Mouse (Mus musculus) gastrocnemius, postnatal 14 days (tissue): ENCODE measurements around the gene Hap1. TPM values are rescaled to one million over a fixed set of nuclear protein-coding genes. Genes with fewer than 3 reads are reported as not detected.
"Not testable (repeated sequence)": the region's sequence is repeated elsewhere in the genome, so short reads cannot be mapped to it uniquely, and the experiment has no call there.

ENCODE experiments used
- DNase-seq: peaks from one replicate; pipeline ENCODE4 v3.0.0; 2021; ENCODE audit warnings: mixed read lengths
- intact Hi-C: fragments of 180-260 bp; cut with DNase I; formaldehyde crosslinking; loops from one replicate; pipeline ENCODE4 v1.15.1; 2025; ENCODE audit warnings: low total_unique reads
- total RNA-seq, 2 experiments: library from RNA; stranded (reverse); gene quantifications; 2 replicates each; pipeline ENCODE4 v1.2.3; 2021

Hap1 gene
- total RNA-seq, 2 experiments from 2014 or later, result 0.66 to 0.82 TPM

DNA sequence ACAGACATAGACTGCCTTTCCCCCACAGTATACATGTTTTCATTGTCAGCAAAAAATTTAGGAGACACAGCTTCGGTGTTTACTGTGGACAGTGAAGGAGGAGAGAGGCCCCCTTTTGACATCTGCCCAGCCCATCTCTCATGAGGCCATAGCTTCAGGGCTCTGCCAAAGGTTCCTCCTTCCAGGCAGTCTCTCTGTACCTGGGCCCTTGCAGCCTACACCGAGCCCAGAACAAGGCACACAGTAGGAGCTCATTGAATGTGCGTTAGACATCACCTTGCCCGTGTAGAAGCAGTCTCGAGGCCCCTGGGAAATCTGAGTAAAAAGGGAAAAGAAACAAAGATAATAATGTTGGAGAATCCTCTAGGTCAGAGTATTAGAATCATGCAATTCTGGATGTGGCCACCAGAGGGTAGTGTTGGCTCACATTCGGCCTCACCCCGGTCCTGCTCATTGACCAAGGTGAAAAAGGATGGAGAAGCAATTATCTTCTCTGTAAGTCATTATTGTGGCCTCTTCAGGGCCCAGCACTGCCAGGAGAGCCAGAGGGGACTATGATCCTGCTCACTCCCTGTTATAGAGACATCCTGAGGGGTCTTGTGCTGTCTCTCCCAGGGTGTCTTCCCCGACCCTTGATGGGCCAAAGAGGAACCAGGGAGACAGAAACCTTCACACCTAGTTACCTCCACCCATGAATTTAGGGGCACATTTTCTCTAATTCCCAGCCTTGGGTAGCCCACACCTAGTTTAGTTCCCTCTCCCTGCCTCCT, 6.5 kb upstream of the Hap1 start:
- intact Hi-C loops, result loop anchor here (2.0 kb wide), 1 partner anchor 46 kb away; no protein-coding TSS in a partner anchor
- DNase-seq, result peak; percentile 73

GRCm38 (mm10) chr11:100361059-100361458, 5.1 kb upstream of the Hap1 start:
- DNase-seq, intact Hi-C loops: not testable (repeated sequence)

DNA sequence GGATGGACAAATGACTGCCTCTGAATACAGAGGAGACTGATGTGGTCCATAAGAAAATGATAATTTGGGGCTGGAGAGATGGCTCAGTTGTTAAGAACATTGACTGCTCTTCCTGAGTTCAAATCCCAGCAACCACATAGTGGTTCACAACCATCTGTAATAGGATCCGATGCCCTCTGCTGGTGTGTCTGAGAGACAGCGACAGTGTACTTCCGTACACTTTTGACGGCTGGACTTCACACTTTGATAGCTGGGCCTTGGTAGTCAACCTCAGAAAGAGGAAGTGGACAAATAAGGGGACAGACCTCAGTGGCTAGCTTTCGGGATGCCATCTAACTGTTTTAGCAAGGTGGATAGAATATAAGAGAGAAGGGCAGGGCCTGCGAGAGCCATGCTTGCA, 4.2 kb upstream of the Hap1 start:
- DNase-seq, result no peak
- intact Hi-C loops, result no loop called here

DNA sequence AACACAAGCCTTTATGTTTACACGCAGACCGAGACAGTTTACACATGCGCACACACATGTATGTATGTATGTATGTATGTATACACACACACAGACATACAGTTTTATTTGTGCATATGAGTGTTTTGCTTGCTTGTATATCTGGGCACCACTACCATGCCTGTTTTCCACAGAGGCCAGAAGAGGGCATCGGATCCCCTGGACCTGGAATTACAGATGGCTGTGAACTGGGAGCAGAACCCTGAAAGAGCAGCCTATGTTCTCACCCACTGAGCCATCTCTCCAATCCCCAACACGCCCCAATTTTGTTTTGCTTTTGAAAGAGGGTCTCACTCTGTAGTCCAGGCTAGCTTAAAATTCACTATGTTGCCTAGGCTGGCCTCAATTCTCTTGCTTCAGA, 1.5 kb upstream of the Hap1 start:
- intact Hi-C loops, result no loop called here
- no peak for DNase-seq

DNA sequence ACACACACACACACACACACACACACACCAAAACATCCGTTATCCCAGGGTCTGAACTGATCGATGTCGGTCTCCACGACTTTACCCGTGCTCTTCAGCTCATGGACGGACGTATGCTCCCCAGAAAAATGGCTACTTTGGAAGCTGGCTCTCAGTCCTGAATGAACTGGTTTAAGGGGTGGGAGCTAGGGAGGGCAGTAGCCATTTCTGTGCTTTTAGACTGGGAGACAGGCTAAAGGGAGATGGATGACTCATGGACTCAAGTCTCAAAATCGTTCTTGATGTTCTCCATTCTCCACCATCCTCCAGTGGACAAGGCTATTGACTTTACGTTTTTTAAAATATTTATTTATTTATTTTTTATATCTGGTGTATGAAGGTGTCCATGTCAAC, 887 bp upstream of the Hap1 start:
- no peak for DNase-seq
- intact Hi-C loops, result no loop called here

GRCm38 (mm10) chr11:100355151-100355951, 577 bp downstream of the Hap1 start:
- DNase-seq, result no peak
- intact Hi-C loops, result no loop called here

- DNase-seq, result no peak
- intact Hi-C loops, result no loop called here
Measured at GRCm38 (mm10) chr11:100352076-100352857, 3.7 kb downstream of the Hap1 start.

DNA sequence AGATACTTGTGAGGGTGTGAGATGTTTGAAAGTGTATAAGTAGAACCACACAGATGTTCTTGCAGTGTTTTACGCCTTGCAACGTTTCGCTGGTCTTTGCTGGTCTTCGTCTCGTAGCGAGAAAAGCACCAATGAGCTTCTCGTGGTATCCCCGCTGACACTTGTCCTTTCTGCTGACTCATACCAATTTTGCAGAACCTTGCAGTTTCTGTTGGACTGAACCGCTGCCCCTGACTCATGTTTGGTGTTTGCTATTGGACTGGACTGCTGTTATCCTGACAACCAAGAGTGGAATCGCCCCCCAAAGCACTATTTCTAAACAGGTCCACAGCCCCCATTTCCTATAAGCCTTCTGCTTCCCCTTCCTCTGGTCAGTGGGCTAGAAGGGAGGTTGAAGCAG, 11.7 kb downstream of the Hap1 start:
- intact Hi-C loops, result no loop called here
- no peak for DNase-seq

GRCm38 (mm10) chr11:100335731-100336130, 20.2 kb downstream of the Hap1 start:
- intact Hi-C loops, result no loop called here
- DNase-seq, result no peak

DNA sequence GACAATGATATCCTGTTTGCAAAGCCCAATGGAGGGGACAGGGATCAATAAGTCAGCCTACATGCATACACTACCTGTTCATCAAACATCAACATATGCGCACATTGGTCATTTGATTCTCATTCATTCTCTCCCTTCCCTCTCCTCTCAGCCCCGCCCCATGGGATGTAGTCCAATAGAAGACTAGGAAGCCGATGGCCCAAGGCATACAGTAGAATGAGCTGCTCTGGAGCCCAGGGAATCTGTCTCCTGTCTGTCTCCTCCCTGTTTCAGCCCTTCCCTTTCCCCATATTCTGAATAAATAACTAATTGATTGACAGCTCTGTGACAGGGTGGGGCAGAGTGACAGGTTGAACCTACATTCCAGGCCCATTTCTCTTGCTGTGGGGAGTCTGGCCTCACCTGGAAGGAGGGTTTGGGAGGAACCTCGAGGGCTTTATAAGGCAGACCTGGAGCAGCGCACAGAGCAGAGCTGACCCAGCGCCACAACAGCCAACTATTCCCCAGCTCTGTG, 21.9 kb downstream of the Hap1 start, which contains the start of gene Gast:
TSS of gene Gast (plus strand) at position 464 of the 514 bp plus-strand sequence.
- DNase-seq, result no peak
- intact Hi-C loops, result no loop called here

DNA sequence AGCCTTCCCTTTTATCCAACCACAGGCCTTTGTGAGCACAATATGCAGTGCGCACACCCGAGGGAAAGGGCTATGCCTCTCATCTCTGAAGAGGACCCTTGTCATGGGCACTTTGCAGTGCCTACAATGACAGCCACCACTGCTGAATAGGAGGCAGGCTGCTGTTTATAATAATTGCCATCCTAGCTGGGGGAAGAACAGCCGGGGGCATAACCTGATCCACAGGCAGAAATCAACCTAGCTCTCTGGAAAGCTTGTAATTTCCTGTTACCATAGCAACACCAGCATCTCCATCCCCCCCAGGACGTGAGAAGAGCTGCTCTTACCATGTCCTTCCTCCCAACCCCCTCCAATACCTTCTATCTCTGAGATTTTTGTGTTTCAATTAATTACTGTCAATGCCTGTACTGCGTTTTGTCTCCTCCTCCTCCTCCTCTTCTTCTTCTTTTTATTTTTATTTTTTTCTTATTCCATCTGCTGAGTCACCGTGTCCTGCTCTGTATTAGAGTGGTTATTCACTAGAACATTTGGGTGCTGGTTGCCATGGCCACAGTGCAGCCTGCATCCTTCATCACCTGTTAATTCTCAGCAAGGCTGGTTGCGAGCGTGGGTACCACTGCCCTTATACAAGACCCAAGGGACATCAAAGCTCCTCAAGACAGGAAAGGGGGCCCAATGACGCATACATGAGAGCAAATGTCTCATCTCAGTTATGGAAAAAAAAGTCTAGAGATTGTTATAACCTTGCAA, 23.0 kb downstream of the Hap1 start:
- DNase-seq, result no peak
- intact Hi-C loops, result no loop called here

DNA sequence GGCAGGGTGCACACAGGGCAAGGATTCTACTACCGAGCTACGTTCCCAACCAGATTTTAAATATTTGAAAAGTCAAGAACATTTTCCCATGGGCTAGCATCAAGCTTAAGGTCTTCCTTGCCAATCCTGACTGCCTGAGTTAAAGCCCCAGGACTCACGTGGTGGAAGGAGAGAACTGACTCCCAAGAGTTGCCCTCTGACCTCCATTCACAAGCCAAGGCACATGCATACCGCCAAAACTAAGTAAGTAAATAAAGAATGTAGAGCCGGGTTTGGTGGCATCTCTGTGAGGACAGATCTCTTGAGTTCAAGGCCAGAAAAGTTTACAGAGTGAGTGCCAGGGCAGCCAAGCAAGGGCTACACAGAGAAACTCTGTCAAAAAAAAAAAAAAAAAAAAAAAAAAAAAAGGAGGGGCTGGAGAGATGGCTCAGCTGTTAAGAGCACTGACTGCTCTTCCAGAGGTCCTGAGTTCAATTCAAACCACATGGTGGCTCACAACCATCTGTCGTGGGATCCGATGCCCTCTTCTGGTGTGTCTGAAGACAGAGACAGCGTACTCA, 25.0 kb downstream of the Hap1 start:
- intact Hi-C loops, result not testable (repeated sequence)

DNA sequence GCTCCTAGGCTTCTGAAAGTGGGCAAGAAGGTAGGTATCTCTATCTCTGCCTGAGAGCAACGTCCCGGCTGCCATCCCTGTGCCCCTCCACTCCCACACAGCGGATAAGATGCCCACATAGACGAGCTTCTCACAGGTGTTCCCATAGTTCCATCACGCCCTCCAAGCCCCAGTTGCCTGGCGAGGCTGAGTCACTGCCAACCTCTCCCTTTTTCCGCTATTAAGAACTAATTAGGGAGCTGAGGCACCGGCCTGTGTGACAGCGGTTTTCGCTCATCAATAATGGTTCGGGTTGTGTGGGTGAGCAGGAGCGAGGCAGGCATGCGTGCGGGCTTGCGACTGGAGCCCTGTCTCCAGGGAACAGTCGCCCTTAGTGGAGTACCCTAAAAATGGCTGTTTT, 25.7 kb downstream of the Hap1 start:
- intact Hi-C loops, result no loop called here

More for the DNA sequence above, 25.0 kb downstream of the Hap1 start:
- not testable (repeated sequence) for DNase-seq

GRCm38 (mm10) chr11:100327761-100328160, 28.2 kb downstream of the Hap1 start:
- intact Hi-C loops, result no loop called here
- no peak for DNase-seq

More for the DNA sequence above, 25.7 kb downstream of the Hap1 start:
- DNase-seq, result no peak

DNA sequence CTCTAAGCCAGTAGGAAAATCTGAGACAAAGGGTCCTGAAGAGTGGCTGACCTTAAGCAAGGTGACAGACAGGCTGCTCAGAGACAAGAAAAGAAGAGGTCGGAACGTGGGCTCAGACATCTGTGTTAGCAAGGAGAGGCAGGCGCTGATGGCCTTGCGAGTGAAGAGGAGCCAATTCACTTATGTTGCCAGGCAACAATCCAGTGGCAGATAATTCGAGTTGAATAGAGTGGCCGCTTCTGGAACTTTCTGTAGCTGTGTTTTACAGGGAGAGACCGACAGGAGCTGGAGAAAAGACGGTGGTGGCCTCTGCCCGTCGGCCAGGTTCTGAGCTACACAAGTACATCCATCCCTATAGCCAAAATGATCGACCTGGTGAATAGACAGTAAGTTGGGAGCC, 28.6 kb downstream of the Hap1 start:
- no peak for DNase-seq
- intact Hi-C loops, result no loop called here

DNA sequence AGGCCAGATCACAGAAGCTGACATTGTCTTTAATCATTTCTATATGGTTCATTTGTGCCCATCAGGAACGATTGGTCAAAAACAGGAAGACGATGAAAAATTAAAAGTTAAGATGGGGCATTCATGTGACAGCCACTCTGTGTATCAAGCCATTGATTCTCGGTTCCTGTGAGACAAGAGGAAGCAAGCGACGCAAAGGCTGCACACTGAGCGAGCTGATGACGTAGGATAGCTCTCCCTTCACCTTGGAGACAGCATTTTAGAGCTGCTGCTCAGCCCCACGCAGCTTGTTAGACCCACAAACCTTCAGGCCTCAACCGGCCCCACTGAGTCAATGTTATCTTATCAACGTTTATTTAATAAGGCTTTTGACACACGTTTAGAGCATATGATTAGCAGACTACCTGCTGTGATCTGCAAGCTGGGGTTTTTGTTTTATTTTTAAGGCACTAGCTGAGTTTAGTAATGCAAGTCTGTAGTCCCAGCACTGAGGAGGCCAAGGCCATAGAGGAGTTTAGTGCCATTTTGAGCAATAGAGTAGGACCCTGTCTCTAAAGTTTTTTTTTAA, 30.8 kb downstream of the Hap1 start:
- DNase-seq, result no peak
- intact Hi-C loops, result no loop called here

DNA sequence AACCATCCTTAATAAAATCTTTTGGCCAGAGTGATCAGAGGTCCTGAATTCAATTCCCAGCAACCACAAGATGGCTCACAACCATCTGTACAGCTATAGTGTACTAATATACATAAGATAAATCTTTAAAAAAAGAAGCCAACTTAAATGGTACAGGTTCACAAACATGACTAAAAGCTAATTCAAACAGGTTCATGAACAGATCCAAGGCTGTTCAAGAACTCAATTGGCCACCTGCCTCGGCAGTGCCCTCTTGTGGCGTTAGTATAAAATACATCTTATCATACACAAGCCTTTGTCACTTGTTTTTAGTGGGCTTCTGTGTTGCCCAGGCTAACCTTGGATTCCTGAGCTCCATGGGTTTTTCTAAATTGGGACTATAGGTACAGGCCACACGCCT, 32.4 kb downstream of the Hap1 start:
- peak; percentile 57 for DNase-seq
- intact Hi-C loops, result no loop called here

DNA sequence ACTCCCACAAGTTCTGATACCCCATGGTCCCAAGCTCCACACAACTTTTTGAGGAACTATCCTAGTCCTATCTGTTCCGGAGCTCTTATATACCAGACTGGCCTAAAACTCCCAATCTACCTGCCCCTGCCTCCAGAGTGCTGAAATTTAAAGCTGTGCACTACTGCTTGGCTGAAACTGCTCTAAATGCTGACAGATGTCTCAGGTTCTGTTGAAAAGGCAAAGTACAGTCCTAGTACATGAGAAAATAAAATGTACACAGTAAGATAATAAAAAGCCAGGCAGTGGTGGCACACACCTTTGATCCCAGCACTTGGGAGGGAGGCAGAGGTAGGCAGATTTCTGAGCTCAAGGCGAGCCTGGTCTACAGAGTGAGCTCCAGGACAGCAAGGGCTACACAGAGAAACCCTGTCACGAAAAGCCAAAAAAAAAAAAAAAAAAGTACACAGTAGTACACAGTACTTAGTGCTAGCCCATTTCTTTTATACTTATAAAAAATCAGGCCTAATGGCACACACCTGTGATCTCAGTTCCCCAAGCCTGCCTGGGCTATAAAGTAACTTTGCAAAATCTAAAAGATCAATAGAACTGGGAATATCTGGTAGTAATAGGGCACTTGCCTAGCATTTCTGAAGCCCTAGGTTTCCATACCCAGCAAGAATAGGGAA, 33.2 kb downstream of the Hap1 start:
- DNase-seq, result no peak
- intact Hi-C loops, result no loop called here
